Mouse (Mus musculus) mouse embryonic stem cell (cell line): ENCODE measurements around the gene Rad9a.

Experiments
- in situ Hi-C, 2 experiments: fragments of 300-500 bp; cut with MboI; formaldehyde crosslinking; loops; 1 replicate in 1 of 2; 3 replicates in 1 of 2; pipeline ENCODE4 v1.14.3; 2019 to 2020; ENCODE audit warnings: low sequenced_read_pairs in 2 of 2, low pct_unique_long_range_greater_than_20kb in 1 of 2, mixed read lengths in 1 of 2; ENCODE audit not compliant: unreplicated experiment in 1 of 2

The Rad9a gene

GRCm38 (mm10) chr19:4220957-4221743, 19.7 kb upstream of the Rad9a start:
- in situ Hi-C loops, result no loop called here

GRCm38 (mm10) chr19:4220416-4220815, 19.0 kb upstream of the Rad9a start:
- in situ Hi-C loops, result no loop called here

GRCm38 (mm10) chr19:4219943-4220342, 18.5 kb upstream of the Rad9a start:
- in situ Hi-C loops, result no loop called here

DNA sequence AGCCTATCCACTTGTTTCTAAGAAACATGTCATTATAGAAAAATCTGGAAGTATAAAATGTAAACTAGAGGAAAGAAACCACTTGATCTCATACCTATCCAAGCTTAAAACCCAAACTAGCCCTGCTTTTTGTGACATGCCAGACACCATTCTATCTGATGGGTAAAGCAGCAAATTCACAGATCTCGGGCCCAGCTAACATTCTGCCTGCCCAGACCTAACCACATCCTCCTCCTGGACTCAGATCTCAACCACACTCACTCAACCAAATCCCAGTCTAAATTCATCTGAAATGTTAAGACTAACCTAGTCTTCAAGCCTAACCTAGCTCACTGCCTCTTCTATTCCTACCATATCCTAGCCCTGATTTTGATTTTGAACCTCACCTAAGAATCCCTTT, 17.3 kb upstream of the Rad9a start:
- in situ Hi-C loops, result no loop called here

DNA sequence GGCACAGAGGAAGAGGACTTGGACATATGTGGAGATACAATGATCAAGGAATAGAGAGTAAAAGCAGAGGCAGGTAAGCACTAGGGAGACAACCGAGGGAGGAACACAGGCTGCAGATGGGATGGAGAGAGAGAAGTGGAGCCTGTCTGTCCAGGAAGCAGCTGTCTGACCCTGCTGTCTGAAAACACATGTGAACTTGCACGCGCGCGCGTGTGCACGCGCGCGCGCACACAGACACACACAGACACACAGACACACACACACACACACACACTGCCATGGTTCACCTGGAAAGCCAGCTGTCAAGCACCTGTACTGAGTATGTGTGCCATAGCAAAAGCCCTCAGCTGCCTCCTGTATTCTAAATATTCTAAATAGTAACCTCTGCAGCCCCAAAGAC, 16.8 kb upstream of the Rad9a start:
- in situ Hi-C loops, result no loop called here

GRCm38 (mm10) chr19:4217855-4218254, 16.4 kb upstream of the Rad9a start:
- in situ Hi-C loops, result no loop called here

GRCm38 (mm10) chr19:4217140-4217539, 15.7 kb upstream of the Rad9a start:
- in situ Hi-C loops, result no loop called here

GRCm38 (mm10) chr19:4216041-4216685, 14.7 kb upstream of the Rad9a start:
- in situ Hi-C loops, result no loop called here

DNA sequence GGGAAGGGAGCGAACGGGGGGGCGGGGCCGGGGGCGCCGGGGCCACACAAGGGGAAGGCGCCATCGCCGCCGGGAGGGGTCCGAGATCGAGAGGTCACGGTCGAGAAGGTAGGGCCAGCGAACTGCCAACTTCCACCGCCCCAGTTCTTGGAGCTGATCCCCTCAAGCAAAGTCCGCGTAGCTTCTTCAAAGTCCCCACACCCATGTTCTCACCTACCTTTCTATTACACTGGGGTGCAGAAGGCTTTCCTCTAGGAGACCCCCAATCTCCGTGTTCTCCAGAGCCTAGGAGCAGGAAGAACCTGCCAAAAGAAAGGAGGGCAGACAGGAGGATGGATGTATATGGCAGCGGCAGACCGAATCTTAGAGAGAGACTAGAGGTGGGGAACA, 14.0 kb upstream of the Rad9a start:
- in situ Hi-C loops, result no loop called here

GRCm38 (mm10) chr19:4214771-4215450, 13.4 kb upstream of the Rad9a start:
- in situ Hi-C loops, result no loop called here

DNA sequence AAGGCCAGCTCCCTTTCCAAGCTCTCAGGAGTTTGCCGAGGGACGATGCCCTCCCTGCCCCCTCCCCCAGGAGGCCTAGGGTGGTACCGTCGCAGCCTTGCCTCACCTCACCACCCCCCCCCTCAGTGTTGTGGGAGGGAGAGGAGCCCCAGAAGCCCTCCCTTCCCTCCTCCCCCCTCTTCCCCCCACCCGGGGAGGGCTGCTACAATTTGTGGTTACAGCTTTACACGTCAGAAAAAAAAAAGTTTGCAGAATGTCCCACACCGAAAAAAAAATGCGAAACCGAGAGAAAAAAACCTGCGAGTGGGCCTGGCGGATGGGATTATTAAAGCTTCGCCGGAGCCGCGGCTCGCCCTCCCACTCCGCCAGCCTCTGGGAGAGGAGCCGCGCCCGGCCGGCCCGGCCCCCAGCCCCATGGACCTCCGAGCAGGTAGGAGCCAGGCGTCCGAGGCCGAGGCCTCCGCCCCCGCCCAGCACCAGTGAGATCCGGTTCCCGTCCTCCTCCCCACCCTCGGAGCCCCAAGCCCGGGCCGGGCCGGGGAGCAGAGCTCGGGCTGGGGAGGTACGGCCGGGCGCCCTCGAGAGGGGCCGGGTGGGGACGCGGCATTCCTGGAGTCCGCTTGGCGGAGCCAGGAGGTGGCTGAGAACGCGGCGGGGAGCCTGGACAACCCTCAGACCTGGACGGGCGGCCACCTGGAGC, 12.8 kb upstream of the Rad9a start, which contains the start of the genes Clcf1 and AC109138.7:
Gene Clcf1, plus strand, starts transcription at position 168 of the 700 bp plus-strand sequence.
Gene AC109138.7, plus strand, starts transcription at position 287 of the 700 bp plus-strand sequence.
- in situ Hi-C loops, result no loop called here

DNA sequence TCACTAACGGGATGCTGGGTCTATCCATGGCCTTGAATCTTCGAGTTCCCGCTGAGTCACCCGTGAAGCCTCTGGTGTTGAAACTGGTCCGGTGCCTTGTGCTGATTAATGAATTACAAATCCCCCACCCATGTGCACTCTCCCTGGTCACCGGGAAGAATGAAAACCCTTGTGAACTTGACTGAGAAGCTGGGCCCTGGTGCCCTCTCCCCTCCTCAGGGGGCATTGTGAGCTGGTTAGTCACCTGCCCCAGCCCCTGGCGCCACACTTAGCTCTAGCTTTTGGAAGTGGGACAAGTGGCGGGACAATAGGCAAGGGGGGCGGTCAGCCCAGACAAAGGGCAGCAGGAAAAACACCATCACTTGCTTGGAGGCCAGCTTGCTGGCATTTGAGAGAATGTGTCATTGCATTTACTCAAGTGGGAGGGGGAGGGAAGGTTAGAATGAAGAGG, 12.1 kb upstream of the Rad9a start:
- in situ Hi-C loops, result no loop called here

DNA sequence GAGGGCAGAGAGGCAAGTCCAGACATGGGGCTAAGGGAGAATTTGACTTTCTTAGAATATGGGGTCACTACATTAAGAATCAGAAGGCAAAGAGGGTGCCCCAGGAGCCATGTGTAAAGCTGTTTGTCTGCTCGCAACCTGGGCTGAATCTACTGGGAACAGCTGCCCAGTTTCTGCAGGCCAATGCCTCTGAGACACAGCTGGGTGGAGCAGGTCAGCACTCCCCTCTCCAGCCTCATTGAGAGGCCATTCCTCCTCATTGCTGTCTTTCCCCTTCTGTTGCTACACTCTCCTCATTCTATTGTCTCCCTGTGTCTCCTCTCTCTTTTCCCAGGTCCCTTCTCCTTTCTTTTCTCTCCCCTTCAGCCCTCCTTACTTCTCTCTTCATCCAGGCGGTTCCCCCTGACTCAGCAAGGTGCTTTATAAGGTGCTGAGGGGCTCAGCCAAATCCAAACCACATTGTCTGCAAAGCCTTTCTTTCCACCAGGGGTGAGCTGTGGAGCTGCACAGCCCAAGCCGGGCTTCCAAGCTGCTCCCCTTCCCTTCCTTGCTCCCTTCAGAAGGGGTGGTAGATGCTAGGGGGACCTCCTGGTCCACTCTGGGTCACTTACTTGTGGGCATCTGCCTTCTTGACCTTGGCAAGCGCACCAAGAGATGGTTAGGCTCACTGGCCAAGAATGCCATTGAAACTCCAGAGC, 10.6 kb upstream of the Rad9a start:
- in situ Hi-C loops, result no loop called here

- in situ Hi-C loops, result loop anchor here in 1 of 2 experiments (5.0 kb wide), 1 partner anchor 34 kb away; no protein-coding TSS in a partner anchor
Measured at GRCm38 (mm10) chr19:4208563-4208962, 7.1 kb upstream of the Rad9a start.

GRCm38 (mm10) chr19:4206971-4207370, 5.5 kb upstream of the Rad9a start:
- in situ Hi-C loops, result loop anchor here in 1 of 2 experiments (5.0 kb wide), 1 partner anchor 35 kb away; no protein-coding TSS in a partner anchor

DNA sequence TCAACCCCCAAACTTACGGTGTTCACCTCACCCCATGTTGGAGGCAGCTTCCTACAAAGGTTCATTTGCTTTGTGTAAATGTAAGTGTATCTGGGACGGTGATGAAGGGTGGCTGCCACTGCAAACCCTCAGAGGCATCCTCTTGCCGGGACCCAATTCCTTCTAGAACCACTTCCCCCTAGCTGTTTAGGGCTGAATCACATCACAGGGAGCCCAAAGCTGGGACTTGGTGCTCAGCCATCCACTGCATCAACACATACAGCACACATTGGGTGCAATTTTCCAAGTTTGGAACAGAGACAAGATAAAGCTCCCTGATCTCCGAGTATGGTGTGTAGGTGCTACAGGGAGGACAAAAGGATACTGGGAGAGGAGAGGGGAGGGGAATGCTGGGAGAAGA, 3.4 kb upstream of the Rad9a start:
- in situ Hi-C loops, result loop anchor here in 1 of 2 experiments (5.0 kb wide), 1 partner anchor 37 kb away; no protein-coding TSS in a partner anchor

- in situ Hi-C loops, result no loop called here
Measured at GRCm38 (mm10) chr19:4203604-4204326, 2.3 kb upstream of the Rad9a start.
